Mouse (Mus musculus) granulocyte monocyte progenitor cell, adult 5-6 weeks (primary cell): ENCODE results near the gene Slc30a1. TPM values are rescaled to one million over a fixed set of nuclear protein-coding genes. Genes with fewer than 3 reads are reported as not detected.

Experiments
- ATAC-seq: replicated peaks from 2 replicates; pipeline ENCODE4 v1.8.0; 2016; ENCODE audit warnings: mild to moderate bottlenecking, moderate TSS enrichment, inconsistent platforms; ENCODE audit not compliant: poor library complexity, severe bottlenecking
- total RNA-seq, 2 experiments: library from RNA; stranded (forward) in 1 of 2; stranded (reverse) in 1 of 2; fragments of 200-712, 200-1000 nt in 1 of 2; fragments of >200 nt in 1 of 2; fragmentation: Nextera tagmentation in 1 of 2; gene quantifications; 2 replicates each; pipeline ENCODE4 v1.2.3; 2014 to 2017

Slc30a1 gene
- total RNA-seq (2014; fragmentation: Nextera tagmentation) (4.5 and 4.6 TPM in 2 replicates), total RNA-seq (2017) (4.7 and 8.7 TPM in 2 replicates)

DNA sequence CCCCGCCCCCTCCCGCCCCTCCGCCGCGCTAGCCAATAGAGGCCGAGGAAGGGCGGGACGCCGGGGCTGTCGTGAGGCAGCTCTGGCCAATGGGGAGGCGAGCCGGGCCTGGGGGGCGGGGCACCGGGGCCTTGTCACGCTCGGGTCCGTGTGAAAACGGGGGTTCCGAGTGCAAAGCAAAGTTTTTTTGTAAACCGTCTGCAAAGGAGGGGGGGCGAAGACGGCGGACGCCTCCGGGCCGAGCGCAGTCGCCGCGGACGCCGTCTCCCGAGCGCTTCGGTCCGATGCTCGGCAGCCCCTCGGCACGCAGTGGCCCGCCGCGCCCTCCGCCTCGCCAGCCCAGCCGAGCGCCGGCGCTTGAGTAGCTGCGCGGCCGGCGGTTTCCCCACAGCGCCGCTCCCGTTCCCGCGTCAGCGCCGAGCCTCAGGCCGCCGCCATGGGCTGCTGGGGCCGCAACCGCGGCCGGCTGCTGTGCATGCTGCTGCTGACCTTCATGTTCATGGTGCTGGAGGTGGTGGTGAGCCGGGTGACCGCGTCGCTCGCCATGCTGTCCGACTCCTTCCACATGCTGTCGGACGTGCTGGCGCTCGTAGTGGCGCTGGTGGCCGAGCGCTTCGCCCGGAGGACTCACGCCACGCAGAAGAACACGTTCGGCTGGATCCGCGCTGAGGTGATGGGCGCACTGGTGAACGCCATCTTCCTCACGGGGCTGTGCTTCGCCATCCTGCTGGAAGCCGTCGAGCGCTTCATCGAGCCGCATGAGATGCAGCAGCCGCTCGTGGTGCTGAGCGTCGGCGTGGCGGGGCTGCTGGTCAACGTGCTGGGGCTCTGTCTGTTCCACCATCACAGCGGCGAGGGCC lies at the start of gene Slc30a1:
Gene Slc30a1 (plus strand): TSS at position 197 of the 860 bp plus-strand sequence.
- ATAC-seq: peak; percentile 84

DNA sequence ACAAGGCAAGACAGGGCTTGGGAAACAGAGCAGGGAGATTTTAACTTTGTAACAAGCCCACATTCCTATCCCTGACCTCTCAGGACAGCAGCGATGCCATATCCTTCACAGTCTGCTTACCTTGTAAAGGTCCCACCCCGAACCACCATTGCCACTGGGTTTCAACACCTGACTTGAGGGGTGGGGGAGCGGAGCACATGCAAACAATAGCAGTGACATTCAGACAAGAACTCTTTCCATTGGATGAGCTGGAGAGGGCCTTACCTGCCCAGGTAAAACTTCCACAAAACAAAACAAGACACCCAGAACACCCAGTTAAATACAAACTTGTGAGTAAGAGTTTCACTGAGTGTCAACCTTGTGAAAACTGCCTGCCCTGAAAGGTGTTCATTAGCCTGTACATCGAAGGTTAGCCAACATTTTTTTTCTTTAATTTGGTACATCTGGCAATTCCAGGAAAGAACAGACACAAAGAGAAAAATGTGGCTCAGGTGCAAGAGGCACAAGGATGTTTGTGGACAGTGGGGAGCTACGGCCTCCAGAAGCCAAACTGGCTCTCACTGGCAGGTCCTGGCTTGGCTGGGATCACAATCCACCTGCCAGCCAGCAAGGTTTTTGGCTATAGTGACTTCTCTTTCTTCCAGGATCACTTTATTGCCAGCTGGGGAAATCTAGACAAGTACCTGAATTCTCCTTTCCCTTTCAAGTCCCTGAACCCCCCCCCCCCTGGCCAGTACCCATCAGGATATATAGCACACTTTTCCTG lies 49.5 kb upstream of the Slc30a1 start:
- ATAC-seq: no peak

DNA sequence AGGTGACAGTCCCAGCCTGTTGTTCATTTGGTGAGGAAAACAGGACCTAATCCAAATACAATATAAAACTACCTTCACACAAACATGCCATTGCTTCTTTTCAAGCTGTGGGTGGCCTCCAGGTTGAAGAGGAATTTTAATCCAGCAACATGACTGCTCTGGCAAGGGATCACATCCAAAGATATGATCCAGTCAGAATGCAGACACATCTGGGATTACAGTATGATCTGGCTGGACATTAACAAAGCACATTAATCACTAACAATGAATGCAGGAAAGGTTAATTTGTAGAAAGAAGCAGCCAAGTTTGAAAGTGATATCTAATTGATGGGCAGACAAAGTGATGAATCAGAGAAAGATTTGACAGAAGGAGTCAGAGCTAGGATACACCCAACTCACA lies 48.4 kb upstream of the Slc30a1 start:
- ATAC-seq: no peak

DNA sequence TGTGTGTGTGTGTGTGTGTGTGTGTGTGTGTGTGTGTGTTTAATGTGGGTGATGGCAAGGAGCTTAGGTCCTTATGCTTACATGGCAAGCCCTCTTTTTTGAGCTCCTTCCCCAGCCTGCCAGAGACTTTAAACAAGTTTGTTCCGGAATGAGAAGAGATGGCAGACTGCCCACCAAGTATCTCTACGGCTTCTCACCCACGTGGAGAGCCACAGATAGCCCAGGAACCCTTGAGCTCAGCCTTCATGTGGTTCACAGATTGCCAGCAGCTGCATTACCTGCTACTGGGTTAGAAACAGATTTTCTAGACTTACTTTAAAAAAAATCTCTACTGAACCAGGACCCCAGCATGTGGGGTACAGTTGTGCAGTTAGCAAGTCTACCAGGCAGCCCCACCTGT lies 46.7 kb upstream of the Slc30a1 start:
- no peak for ATAC-seq

DNA sequence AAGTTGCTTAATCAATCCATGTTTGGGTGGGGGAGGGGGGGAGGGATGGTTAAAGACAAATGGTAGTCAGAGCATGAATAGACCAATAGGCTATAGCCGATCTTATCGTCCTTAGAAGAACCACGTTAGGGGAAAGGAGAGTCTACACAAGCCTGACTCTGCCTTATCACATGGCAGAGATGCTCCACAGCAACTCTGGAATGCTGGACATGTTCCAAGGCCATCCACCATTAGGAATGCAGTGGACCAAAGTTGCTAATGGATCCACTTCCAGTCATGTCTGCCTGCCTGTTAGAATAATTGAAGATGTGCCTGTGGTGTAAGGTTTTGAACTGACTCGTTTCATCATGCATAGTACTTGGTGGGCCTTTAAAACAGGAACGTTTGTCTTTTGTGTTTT lies 45.3 kb upstream of the Slc30a1 start:
- no peak for ATAC-seq

DNA sequence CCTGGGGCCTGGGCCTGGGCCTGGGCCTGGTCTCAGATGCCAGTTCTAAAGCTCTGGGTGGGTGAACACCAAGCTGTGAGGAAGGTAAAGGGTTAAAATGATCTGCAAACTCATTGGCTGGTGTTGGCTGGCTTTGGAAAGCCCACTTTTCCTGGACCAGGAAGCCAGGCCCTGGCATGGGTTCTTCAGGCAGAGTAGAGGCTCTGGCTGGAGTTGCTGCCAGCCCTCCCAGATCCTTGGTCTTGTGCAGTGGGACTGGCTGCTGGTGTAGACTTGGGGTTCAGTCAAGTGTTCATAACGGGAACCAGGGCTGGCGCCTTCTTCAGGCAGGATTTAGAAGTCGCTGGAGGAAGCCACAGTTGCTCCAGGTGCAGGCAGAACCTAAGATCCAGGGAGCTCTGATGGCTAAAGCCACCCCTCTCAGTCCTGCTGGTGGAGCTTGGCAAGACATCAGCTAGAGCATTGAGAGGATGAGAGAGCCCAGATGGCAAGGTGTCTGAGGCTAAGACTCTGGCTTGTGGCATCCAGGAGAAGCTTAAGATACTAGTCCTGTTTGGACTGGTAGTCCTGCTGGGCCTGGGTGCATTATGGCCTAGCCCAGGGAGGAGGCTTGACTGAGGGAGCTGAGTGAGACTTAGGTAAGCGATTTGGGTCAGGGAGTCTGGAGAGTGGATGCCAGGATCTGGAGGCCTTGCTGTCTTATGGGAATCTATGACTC lies 42.6 kb upstream of the Slc30a1 start:
- ATAC-seq: no peak

DNA sequence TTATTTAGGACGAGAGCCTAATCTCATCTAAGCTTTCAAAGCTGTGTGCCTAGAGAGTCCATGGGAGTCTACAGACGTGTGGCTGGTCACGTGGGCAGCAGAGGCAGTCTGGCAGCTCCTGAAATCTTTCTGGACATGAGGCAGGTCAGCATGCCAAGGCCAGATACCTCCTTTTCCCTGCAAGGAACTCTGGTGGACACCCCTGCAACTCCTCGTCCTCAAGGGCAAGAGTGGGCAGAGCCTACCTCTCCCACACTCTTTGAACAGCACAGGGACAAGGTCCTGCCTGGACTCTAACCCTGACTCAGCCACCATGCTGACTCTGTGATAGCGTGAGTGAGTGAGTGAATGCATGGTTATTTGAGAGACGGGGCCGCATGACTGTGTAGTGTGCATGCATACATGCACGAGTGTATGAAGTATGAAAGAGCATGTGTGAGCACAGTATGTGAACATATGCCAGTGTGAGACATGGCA lies 42.0 kb upstream of the Slc30a1 start:
- no peak for ATAC-seq

DNA sequence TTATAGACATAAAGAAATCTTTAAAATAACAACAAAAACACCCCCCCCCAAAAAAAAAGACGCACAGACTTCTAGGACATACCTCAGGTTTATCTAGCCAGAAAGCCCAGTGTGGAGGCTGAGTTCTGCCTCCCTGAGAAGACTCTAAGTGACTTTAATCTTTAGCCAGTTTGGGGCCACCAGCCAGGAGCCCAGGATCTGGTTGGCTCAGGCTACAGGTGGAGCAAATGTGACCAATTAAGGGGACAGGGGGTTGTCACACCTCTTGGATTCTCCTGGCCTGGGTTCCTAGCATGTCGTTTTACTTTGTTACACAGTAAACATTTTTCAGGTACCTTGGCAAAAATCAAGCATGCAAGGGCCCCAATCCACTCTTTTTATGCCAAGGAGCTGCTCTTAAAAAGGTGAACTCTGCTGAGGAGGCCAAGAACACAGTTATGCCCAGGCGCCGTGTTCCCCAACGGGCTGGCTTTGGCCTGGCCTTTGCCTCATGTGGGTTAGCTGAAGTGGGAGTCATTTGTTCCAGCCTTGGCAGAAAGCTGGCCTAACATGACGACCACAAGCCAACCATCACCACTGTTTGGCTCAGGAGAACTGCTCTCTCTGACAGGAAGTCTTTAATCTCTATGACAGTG lies 34.4 kb upstream of the Slc30a1 start:
- no peak for ATAC-seq

DNA sequence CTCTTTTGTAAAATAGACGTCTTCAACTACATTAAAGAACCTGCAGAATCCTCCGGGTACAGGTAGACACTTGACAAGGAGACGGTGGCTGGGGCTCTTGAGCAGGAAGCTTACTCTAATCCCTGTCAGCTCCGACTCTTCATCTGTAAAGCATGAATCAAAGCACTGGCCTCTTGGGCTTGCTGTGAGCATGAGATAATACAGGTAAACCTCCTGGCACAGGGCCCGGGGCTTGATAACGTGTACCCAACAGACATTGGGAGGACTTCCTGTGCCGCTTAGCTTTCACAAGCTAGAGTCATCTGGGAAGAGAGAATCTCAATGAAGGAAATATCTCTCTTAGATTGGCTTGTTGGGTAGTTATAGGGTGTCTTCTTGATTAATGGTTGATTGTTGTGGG lies 31.6 kb upstream of the Slc30a1 start:
- ATAC-seq: no peak

DNA sequence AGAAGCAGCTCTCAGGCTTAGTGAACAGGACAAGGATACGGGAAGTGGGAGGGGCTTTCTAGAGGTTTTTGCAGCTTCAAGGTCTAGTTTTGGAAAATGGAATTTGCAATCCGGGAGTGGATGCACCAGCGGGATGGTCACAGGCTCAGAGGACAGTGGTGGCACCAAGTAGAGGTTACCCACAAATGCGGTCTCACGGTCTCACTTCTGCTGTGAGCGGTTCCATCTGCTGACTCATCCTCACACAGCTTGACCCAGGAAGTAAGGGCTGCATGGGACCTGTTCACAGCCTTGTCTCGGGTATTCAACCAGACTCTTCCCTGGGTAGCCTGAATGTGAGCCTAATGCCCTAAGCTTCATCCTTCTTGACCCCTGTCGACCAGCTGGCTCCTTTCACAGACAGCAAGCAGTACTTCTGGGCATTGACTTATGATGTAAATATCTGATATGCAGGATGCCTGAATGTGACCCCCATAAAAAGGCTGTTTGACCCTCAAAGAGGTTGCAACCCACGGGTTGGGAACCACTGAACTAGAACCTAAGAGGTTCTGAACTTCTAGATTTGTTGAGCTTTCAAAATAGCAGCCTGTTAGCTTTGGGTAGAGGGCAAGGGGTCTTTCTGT lies 30.8 kb upstream of the Slc30a1 start:
- ATAC-seq: peak; percentile 91

DNA sequence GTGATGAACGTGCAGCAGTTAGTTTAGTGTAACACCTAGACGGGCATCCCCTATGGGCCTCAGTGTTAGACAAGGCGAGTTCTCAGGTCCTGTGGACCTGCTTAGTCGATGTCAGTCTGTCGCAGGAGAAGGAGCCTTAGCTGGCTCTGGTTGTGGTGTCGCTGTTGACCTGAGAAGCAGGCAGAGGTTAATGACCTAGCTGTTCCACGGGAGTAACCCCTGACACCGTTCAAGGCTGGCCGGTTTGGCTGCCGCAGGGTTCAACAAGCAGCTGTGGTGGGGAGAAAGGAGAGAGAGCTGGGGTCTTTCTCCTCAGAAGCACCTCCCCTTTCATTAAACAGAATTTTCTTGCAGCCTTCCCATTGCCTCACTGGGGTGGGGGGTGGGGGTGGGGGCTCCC lies 28.9 kb upstream of the Slc30a1 start:
- ATAC-seq: no peak

DNA sequence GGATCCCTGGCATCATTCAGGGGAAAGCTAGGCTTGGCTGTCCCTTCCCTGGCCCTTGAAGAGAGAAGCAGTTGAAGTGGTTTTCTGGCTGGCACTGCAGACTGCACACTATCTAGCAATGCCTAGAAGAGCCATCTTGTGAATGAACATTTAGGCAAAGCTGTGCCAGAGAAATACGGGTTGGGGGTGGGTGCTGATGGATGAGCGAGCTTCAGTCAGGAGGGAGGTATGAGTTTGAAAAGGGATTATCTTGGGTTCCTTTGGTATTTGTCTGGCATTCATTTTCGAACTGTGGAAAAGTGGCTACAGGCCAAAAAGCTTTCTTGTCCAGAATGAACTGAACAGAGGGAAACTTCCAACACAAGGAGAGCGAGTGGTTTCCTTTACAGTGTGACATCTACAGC lies 28.0 kb upstream of the Slc30a1 start:
- ATAC-seq: no peak

DNA sequence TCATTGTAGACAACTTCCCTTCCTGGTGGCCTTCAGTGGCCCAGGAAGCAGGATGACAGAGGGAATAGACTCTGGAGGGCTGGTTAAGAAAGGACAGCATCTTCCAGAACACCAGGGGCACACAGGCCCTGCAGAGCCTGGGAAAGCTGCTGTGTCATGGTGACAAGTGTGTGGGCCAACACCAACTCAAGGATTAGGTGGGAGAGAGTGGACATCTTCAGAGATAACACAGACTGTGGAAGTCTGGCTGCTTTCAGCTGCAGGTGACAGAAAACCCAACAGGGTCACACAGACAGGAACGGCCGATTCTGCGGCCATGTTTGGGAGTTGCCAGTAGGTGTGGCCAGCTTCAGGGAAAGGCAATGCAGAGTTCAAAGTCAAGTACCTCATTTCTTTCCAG lies 26.3 kb upstream of the Slc30a1 start:
- no peak for ATAC-seq

DNA sequence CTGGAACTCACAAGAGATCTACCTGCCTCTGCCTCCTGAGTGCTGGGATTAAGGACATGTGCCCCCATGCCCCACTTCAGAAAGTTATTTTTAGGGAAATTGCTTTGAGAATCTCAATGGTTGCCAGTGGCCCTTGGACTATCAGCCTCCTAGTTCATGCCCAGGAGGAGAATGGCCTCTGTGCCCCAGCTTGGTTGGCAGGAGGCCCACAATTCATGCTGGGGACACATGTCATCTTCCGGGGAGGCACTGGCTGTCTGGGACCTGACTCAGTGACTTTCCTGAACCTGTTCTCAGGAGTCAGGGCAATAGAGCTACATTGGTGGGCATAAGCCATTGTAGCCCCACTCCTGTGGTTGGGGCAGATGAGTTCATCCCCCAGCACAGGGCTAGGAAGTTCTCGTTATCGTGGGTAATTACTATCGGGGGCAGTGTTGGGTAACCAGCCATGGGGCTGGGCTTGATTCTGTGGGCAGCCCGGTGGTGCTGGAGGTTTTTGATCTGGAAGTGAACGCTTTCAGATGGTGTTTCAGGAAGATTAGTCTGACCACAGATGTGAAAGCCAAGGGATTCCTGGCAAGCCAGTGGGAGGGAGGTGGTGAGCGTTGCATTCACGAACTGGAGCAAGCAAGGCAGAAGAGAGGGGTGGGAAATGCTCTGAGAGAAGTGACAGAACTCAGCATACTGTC lies 25.5 kb upstream of the Slc30a1 start:
- ATAC-seq: peak; percentile 82

DNA sequence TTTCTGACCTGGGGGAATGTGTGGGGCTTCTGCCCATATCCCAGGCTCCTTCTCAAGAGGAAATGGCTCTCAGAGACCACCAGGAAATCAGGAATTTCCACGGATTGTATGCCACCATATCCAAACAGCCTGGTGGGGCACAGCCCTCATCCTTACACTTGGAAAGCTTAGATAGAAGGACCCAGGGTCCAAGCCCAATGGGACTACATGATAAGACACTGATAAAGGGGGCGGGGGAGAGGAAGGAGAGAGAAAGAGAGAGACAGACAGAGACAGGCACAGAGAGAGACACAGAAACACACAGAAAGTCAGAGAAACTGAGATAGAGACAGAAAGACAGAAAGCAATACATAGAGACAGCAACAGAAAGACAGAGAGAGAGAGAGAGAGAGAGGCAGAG lies 24.9 kb upstream of the Slc30a1 start:
- ATAC-seq: no peak

DNA sequence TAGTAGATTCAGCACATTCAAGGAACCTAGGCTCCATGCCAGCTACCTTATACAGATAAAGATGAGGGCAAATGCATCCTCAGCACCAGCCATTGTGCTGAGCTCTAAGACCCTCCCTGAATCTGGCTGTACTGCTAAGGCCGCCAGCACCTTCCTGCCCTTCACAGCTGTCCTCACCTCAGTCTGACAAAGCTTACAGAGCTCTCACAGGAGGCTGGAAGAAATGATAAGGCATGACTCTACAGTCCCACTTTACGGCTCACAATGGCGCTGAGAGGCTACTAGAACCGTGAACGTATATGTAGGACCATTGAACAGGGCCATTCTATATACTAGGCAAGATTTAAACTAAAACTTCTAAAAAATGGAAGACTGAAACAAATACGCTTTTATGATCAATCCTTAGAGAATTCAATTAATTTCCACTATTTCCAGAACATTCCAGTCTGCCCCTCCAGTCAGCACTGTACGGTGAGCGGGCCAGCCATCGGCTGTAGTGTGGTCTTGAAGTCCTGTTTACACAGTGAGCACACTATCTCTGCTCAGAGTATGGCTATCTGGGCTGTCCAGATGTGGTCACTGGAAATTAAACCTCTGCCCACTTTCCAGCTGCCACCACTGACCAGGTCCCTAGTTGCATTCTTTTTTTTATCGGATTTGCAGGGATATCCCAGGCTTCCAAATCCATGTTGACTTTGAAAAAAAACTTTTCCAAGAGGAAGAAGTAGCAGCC lies 23.9 kb upstream of the Slc30a1 start:
- ATAC-seq: no peak

DNA sequence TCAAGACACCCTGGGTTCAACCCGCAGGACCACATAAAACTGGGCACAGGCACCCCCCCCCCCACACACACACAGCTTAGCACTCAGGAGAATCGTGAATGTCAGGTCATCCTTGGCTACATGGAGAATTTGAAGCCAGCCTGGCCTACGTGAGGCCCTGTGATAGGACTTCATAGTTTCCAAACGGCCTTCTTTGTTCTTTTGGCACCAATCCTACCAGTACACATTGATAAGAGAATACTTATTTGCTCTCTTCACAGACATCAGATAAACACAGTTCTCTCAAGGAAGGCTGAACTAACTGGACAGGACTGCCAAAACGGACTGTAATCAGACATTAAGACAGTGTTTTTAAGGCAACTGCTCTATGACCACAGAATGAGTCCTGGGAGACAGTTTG lies 22.9 kb upstream of the Slc30a1 start:
- ATAC-seq: no peak

DNA sequence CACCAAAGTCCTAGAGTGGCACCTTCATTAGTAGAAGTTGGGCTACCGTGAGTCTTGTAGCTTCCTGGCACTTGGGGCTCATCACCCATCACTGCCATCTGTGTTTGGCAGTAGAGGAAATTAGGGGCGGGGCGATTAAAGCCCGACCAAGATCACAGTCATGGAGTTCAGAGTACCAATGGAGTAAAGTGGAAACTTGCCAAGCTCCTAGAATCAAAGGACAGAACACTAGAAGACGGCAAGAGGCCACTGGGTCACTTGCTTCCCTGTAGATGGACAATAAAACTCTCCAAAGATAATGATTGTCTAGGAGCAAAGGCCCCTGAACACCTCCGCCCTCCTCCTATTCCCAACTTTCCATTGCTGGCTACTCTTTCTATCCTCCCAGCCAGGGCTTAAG lies 14.7 kb upstream of the Slc30a1 start:
- no peak for ATAC-seq

DNA sequence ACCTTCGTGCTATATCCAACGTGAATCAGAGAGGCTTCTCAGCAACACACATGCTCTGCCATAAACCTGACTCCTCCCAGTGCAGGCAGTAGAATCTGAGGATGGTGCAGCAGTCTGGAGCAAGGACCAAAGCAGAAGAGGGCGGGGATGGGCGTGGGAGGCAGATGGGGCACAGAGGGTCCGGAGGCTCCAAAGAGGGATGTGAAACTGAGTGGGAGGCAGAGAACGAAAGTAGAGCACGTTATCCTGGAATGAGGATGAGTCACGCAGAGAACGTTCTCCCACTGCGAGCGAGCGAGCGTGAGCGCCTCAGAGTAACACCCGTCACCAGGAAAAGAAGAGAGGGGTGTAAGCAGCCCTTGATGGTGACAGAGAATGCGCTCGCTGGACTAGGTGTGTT lies 12.2 kb upstream of the Slc30a1 start:
- ATAC-seq: peak; percentile 93
